Mouse (Mus musculus) stomach, postnatal 0 days (tissue): Measurements from ENCODE around the gene Mymk.

Experiments
- CTCF ChIP-seq: IDR thresholded peaks from 2 replicates; pipeline ENCODE4 v1.5.1; 2016; ENCODE audit warnings: antibody characterized with exemption, low read depth, mild to moderate bottlenecking, moderate library complexity
- EP300 ChIP-seq: optimal IDR thresholded peaks from 2 replicates; pipeline ENCODE3; 2016; ENCODE audit warnings: antibody characterized with exemption

GRCm38 (mm10) chr2:27089238-27089637, 17.3 kb upstream of the Mymk start:
- no peak for TF ChIP-seq CTCF
- no peak for TF ChIP-seq EP300
